Mouse (Mus musculus) thymus, postnatal 0 days (tissue): ENCODE measurements at regions not wholly inside any gene's neighbourhood (a gene's known extent, or its start where the extent isn't known, plus 50 kb on each side); places are given as distances from the start of the nearest gene placed in this dataset.

ENCODE experiments used
- DNase-seq: peaks from one replicate; pipeline ENCODE4 v3.0.0-alpha.2; 2015; ENCODE audit warnings: low spot score

DNA sequence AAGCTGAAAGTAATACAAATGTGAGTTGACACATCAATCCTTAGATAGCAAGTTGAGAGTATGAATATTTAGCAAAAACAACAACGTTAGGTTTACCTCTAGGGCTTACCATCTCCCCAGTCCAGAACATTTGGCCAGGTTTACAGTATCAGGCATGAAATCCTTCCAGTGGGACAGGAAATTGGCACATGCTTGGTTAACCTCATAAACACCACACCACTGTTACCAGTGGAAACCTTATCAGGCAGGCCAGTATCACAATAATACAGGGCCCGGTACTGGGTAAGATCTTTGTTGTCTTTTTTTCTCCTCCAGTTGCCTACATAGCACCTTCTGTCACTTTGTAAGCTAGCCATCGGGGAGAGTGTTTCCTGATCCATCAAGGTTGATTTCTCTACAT lies 101.7 kb upstream of the Slc13a1 start:
- DNase-seq: no peak

- DNase-seq: no peak
Measured at GRCm38 (mm10) chr6:24263796-24264195, 95.9 kb upstream of the Slc13a1 start.

DNA sequence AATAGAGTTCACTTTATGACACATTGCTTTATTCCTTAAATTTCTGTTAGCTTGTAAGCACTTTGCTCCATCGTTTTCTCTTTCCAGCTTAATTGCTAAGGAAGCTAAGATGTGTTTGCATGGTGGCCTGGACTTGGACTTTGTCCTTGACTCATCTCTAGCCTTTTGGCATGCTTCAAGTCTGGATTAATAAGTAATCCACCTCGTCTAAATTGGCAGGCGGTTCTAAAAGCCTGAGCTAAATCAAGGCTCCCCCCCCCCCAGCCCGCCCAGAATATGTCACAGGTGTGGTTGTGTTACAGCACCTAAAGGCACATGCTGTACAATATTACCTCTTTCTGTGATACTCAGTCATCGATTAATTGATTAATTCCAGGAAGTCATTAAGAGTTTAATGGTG lies 94.7 kb upstream of the Slc13a1 start:
- DNase-seq: no peak

- no peak for DNase-seq
Measured at GRCm38 (mm10) chr6:24245591-24245990, 77.7 kb upstream of the Slc13a1 start.

- DNase-seq: no peak
Measured at GRCm38 (mm10) chr6:24238541-24238940, 70.6 kb upstream of the Slc13a1 start.

DNA sequence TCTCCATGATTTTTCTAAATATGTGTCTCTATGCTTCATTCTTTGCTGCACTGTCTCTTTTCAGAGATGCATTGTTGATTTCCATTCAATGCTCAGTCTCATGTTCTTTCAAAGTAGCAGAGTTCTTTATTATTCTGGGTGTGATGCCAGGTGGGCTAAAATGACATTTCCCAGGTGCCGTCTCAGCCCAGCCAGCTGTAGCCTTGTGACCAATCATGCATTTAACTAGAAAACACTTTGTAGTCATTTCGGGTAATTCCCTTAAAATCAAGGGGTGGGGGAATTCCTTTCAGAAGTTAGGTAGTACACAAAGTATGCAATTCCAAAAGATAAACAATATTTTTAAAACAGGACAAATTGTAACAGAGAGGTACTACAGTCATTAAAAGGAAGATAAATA lies 70.2 kb upstream of the Slc13a1 start:
- DNase-seq: no peak

DNA sequence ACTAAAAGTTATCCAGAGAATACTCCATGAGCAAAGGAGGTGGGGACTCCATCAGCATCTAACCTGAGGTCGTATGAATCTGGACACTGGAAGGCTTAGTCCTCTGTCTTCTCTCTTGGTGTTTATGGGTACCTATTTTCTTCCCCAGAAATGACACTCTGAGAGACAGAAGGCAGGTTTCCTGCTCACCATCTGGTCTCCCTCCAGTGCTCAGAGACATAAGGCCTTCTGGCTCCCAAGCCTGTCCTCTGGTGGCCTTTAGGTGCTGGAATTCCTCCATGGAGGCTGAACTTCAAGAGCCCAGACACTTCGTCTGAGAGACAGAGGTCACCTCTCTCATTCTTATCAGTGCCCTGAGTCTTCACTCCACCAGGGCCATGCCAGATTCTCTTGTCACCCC lies 65.7 kb upstream of the Slc13a1 start:
- DNase-seq: no peak

GRCm38 (mm10) chr6:24220589-24220988 lies 52.7 kb upstream of the Slc13a1 start:
- DNase-seq: no peak

GRCm38 (mm10) chr6:24219882-24220522 lies 52.1 kb upstream of the Slc13a1 start:
- DNase-seq: no peak
